Mouse (Mus musculus) erythroblast, embryonic 14.5 days (primary cell): ENCODE results near the gene Ccdc146.

Experiments used
- GATA1 ChIP-seq: IDR thresholded peaks from 2 replicates; pipeline ENCODE4 v1.6.1; 2012; ENCODE audit warnings: low read length, inconsistent platforms, mixed read lengths
- TAL1 ChIP-seq: IDR thresholded peaks from 3 replicates; pipeline ENCODE4 v1.6.1; 2012; ENCODE audit warnings: low read length, inconsistent platforms, mixed read lengths

DNA sequence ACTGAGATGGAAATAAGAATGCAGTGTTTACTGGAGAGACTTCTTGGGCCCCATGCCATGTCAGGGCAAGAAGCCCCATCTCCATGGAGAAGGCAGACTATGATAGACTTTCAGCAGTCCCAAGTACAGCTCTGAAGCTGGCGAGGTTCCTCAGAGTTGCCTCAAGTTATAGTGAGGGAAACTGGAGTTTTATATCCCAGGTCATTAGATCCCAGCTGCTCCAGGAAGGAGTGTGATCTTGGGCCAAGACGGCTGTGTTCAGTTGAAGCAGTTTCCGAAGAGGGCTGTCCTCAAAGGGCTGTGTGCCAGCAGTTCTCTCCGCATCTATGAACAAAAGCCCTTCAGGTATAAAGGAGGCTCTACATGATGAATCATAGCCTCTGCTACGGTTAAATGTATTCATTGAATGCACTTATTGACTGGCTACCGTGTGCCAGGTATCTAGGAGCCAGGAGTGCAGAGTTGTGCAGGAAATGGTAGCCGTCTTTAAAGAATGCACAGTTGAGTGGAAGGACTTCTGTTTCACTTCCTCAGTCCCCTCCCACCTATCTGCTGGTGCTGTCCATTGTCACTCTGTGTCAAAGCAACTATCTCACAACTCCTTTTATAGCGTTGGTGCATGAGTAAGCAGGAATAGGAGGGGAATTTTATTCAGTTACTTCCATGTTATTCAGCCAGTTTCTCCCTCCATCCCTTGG lies 16.5 kb upstream of the Ccdc146 start:
- TF ChIP-seq TAL1 = no peak
- TF ChIP-seq GATA1 = no peak
